Mouse (Mus musculus) gastrocnemius, adult 2 months (tissue): ENCODE results near the gene Cdkal1. TPM values are rescaled to one million over a fixed set of nuclear protein-coding genes. Genes with fewer than 3 reads are reported as not detected.

Experiments used
- DNase-seq: peaks from one replicate; pipeline ENCODE4 v3.0.0; 2022
- H3K27ac ChIP-seq: fragments of 200-600 bp; 2 replicates; pipeline ENCODE4 v1.8.1; 2022; ENCODE audit warnings: mild to moderate bottlenecking
- H3K4me3 ChIP-seq: fragments of 200-600 bp; 2 replicates; pipeline ENCODE4 v1.8.1; 2022; ENCODE audit warnings: mild to moderate bottlenecking, moderate library complexity
- CTCF ChIP-seq: fragments of 200-600 bp; IDR thresholded peaks from 2 replicates; pipeline ENCODE4 v1.8.1; 2022; ENCODE audit warnings: antibody characterized with exemption, mild to moderate bottlenecking, moderate library complexity
- intact Hi-C: fragments of 180-260 bp; cut with DNase I; formaldehyde crosslinking; loops from one replicate; pipeline ENCODE4 v1.15.1; 2025
- total RNA-seq, 2 experiments: library from RNA; stranded (reverse); gene quantifications; 2 replicates each; pipeline ENCODE4 v1.2.3; 2021

Cdkal1 gene
- total RNA-seq, 2 experiments from 2014 or later, result 35.4 to 35.5 TPM

- TF ChIP-seq CTCF, result no peak
- intact Hi-C loops, result no loop called here
- no peak for DNase-seq
- H3K4me3 ChIP-seq, result no peak overlapping the region
- H3K27ac ChIP-seq, result no peak overlapping the region
Observed at GRCm38 (mm10) chr13:29332640-29333412, 522.6 kb downstream of the Cdkal1 start.

GRCm38 (mm10) chr13:29325946-29326345, 529.5 kb downstream of the Cdkal1 start:
- Histone ChIP-seq H3K4me3 (no peak overlapping the region), H3K27ac (no peak overlapping the region)
- no peak for DNase-seq
- TF ChIP-seq CTCF, result no peak
- intact Hi-C loops, result no loop called here

- DNase-seq, result no peak
- intact Hi-C loops, result no loop called here
- Histone ChIP-seq H3K27ac (no peak overlapping the region), H3K4me3 (no peak overlapping the region)
- TF ChIP-seq CTCF, result no peak
Observed at GRCm38 (mm10) chr13:29320421-29320820, 535.1 kb downstream of the Cdkal1 start.

GRCm38 (mm10) chr13:29317703-29318102, 537.8 kb downstream of the Cdkal1 start:
- intact Hi-C loops, result no loop called here
- H3K27ac ChIP-seq, result no peak overlapping the region
- no peak for TF ChIP-seq CTCF
- no peak overlapping the region for H3K4me3 ChIP-seq
- DNase-seq, result no peak

GRCm38 (mm10) chr13:29316271-29316670, 539.2 kb downstream of the Cdkal1 start:
- TF ChIP-seq CTCF, result no peak
- intact Hi-C loops, result no loop called here

GRCm38 (mm10) chr13:29312026-29312425, 543.4 kb downstream of the Cdkal1 start:
- no peak overlapping the region for H3K4me3 ChIP-seq
- intact Hi-C loops, result no loop called here
- no peak for DNase-seq
- no peak for TF ChIP-seq CTCF
- H3K27ac ChIP-seq, result no peak overlapping the region

More at GRCm38 (mm10) chr13:29316271-29316670, 539.2 kb downstream of the Cdkal1 start:
- no peak overlapping the region for H3K27ac ChIP-seq
- no peak for DNase-seq
- H3K4me3 ChIP-seq, result no peak overlapping the region

- TF ChIP-seq CTCF, result no peak
- intact Hi-C loops, result no loop called here
- no peak overlapping the region for H3K27ac ChIP-seq
- no peak overlapping the region for H3K4me3 ChIP-seq
- DNase-seq, result no peak
Observed at GRCm38 (mm10) chr13:29307420-29307819, 548.1 kb downstream of the Cdkal1 start.

GRCm38 (mm10) chr13:29292608-29293240, 562.8 kb downstream of the Cdkal1 start:
- Histone ChIP-seq H3K4me3 (no peak overlapping the region), H3K27ac (no peak overlapping the region)
- TF ChIP-seq CTCF, result no peak
- intact Hi-C loops, result no loop called here
- DNase-seq, result no peak

GRCm38 (mm10) chr13:29290569-29290968, 564.9 kb downstream of the Cdkal1 start:
- no peak overlapping the region for H3K4me3 ChIP-seq
- H3K27ac ChIP-seq, result 0 out of 2 replicates have a peak overlapping the region, but pooled peaks have one; percentile 24
- DNase-seq, result peak; percentile 36
- no peak for TF ChIP-seq CTCF
- intact Hi-C loops, result no loop called here

- no peak for DNase-seq
- intact Hi-C loops, result no loop called here
- no peak for TF ChIP-seq CTCF
- Histone ChIP-seq H3K27ac (no peak overlapping the region), H3K4me3 (no peak overlapping the region)
Observed at GRCm38 (mm10) chr13:29285058-29285457, 570.4 kb downstream of the Cdkal1 start.

- intact Hi-C loops, result no loop called here
Observed at GRCm38 (mm10) chr13:29281556-29281955, 573.9 kb downstream of the Cdkal1 start.

GRCm38 (mm10) chr13:29278156-29278555, 577.3 kb downstream of the Cdkal1 start:
- no peak for TF ChIP-seq CTCF
- Histone ChIP-seq H3K27ac (no peak overlapping the region), H3K4me3 (no peak overlapping the region)
- no peak for DNase-seq
- intact Hi-C loops, result no loop called here

More at GRCm38 (mm10) chr13:29281556-29281955, 573.9 kb downstream of the Cdkal1 start:
- no peak for DNase-seq
- Histone ChIP-seq H3K4me3 (no peak overlapping the region), H3K27ac (no peak overlapping the region)
- TF ChIP-seq CTCF, result no peak

- H3K4me3 ChIP-seq, result no peak overlapping the region
- no peak overlapping the region for H3K27ac ChIP-seq
- TF ChIP-seq CTCF, result no peak
- intact Hi-C loops, result no loop called here
- no peak for DNase-seq
Observed at GRCm38 (mm10) chr13:29274296-29274695, 581.2 kb downstream of the Cdkal1 start.
